Mouse (Mus musculus): ENCODE measurements at regions not wholly inside any gene's neighbourhood (a gene's known extent, or its start where the extent isn't known, plus 50 kb on each side); places are given as distances from the start of the nearest gene placed in this dataset.

DNA sequence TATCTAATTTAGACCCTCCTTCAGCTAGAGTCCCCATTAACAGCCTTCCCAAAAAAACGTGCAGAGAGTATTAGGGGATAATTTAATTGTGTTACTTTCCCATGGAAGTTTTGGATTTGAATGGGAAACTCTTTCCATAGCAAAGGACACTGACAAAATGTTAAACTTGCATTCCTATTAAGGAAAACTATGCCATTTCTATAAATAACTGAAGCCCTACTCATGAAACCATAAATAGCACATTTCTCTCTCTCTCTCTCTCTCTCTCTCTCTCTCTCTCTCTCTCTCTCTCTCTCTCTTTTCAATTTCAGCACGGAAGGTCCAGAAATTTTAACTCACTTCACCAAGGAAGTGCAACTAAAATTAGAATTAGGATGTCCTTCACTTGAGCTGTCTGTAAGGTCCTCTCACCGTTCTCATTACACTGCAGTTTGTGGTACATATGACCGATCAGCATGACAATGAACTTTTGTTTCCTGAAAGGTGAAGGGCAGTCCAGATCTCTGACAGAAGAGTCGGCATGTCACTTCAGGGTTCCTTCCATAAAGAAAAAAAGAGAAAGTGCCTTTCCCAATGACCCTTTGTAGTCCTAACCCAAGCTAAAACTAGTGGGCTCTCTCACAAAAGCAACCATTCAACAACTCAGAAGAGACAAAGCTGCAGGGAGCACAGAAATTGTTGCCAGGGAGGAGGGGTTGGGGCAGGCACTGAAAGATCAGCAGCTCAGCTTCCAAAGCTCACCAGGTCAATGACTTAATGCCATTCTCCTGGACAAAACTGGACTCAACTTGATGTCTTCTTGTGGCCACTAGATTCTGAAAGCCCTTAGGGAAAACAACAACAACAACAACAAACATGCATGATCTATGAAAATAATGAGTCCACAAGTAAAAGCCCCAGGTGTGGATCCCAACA is 696.9 kb downstream of the Diaph3 start:
- DNase-seq (ENCODE audit: low spot score): no peak

GRCm38 (mm10) chr14:86441895-86442679 is 698.9 kb downstream of the Diaph3 start:
- DNase-seq (ENCODE audit: low spot score): no peak

GRCm38 (mm10) chr14:86437383-86437782 is 703.7 kb downstream of the Diaph3 start:
- DNase-seq (ENCODE audit: low spot score): no peak

DNA sequence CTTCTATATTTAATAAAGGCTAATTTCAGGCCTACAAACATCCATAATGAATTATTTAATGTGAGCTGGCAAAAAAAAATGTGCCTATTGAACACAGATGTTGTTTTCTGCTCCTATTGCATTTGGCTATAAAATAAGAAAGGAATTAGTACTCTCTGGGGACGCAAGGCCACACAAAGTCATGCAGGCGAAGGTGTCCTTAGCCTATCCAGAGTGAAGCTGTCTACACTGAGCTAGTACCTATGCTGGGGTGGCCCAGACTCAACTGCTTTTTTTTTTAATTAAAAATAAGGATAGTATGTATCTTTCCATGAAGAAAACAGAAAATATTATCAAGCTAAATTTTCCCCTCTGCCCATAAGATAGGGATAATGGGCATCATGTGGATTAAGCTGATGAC is 705.7 kb downstream of the Diaph3 start:
- DNase-seq (ENCODE audit: low spot score): no peak

GRCm38 (mm10) chr14:86431215-86431816 is 709.7 kb downstream of the Diaph3 start:
- no peak for DNase-seq (ENCODE audit: low spot score)

DNA sequence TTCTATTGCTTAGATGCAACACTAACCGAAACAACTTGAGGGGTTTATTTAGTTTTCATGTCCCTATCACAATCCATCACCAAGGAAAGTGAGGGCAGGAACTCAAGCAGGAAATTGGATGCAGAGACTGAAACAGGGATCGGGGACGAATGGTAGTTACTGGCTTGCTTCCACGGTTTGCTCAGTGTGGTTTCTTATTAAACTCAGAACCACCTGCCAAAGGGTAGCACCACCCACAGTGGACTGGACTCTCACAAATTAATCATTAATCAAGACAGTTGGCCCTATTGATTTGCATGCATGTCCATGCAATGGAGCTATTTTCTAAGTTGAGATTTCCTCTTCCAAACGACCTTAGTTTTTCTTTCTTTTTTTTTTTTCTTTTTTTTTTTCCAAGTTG is 719.2 kb downstream of the Diaph3 start:
- no peak for DNase-seq (ENCODE audit: low spot score)

- DNase-seq (ENCODE audit: low spot score): no peak
Measured at GRCm38 (mm10) chr14:86419959-86420598, 721.0 kb downstream of the Diaph3 start.

- DNase-seq (ENCODE audit: low spot score): no peak
Measured at GRCm38 (mm10) chr14:86396876-86397275, 744.2 kb downstream of the Diaph3 start.

- DNase-seq (ENCODE audit: low spot score): no peak
Measured at GRCm38 (mm10) chr14:86395951-86396361, 745.1 kb downstream of the Diaph3 start.

DNA sequence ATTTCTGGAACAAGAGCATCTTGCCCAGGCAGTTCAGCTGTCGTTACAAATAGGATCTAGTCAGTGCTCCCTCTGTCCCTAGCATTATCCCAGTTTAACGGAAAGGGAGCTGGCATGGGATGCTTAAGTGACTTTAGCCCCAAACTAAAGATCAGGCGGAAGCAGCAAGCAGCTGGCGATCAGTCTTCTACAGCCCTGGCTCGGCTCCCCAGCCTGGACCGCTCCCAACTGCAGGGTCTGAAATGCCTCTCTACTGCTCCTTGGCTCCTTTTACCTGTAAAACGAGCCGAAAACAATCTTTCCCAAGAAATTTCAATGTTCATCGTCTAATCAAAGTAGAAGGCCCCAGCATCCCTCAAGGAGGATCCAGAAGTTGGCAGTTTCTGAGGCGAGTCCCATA is 745.5 kb downstream of the Diaph3 start:
- no peak for DNase-seq (ENCODE audit: low spot score)

DNA sequence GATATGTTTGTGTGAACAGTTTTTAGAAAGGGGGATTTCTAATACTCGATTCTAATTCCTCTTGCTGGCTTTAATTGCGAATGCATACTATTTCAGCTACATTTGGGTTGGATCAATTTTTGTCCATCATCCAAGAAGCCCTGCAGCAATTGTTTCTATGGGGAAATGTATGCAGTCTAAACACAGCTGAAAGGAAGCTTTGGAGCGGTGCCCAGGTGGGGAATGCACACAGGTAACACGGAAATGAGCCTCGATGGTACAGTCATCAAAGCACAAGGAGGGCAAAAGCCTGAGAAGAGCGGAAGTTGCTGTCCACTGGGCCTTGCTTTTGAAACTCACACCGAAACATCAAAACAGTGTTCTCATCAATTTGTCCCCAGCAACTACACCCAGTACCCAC is 746.0 kb downstream of the Diaph3 start:
- no peak for DNase-seq (ENCODE audit: low spot score)

DNA sequence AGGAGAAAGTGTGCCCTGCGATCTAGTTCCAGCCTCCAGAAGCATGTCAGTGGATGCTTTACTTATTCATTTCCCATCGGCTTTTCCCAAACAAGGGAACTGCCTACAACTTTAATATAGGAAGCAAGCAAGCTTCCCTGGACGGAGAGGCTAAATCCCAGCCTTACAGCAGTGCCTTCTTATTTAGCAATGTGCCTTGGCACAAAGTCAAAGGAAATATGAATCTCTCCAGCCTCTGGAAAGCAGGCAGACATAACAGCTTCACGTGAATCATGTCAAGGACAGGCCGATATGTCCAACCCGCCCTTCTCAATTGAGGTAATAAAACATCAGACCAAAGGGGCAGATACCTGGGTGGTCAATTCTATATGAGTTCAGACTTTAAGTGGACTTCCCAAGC is 755.9 kb downstream of the Diaph3 start:
- DNase-seq (ENCODE audit: low spot score): no peak

DNA sequence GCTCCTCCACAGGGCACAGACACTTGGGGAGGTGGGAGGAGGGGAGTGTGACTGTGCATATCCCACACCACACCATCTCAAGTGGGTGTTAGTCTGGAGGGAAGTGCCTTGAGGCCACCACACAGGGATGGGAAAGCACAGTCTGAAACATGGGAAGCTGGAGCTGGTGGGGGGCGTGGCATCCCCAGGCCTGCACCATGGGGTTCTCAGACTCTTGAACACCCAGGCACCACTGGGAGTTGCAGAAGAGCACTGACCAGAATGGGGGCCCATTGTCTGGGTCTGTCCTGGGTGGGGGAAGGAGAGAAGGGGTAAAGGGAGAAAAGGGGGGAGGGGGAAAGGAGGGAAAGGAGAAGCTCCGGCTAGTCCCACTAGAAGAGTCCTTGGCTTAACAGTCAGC is 776.0 kb downstream of the Diaph3 start:
- no peak for DNase-seq (ENCODE audit: low spot score)

DNA sequence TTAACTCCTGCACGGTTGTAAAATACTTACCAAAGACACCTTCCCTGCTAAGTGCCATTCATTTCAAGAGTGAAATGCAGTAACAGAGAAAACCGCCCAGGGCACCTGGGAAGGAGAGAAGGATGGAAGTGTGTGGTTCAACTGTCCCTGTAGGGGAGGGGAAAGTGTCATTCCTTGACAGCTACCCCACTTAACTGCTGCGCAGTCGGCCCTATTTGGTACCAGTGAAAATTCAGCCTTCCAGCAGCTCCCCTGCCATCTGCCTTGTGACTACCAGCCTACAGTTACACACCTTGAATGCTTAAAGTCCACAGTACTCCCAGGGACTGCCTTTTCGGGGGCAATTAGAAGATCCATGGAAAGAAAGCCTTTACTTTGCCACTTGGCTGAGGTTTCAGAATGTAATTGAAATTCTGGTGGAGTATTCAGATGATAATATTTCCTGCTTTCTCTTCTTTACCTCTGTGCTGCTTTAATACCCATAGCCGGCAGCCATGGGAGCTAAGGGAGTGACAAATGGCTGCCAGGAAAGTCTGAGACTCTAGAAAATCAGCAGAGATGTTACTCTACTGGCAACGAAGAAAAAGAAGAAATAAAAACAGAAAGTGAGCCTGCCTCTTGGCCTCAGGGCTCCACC is 780.5 kb downstream of the Diaph3 start:
- DNase-seq (ENCODE audit: low spot score): no peak

DNA sequence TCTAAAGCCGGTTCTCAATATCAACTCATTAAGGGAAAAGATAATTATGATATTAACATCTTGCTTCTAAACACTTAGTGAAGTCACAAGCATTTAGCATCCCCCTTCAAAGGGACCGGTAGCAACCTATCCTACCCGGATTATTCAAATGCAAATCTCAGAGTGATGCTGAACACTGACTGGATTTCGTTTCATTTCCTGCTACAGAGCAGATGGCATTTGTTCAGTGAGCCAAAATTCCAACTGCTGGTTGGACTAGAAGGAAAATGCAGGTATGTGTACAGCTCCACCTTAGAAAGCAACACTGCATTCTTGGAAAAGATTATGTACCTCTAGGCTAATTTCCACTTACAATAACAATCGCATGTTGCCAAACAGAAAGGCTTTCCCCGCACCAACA is 782.5 kb downstream of the Diaph3 start:
- DNase-seq (ENCODE audit: low spot score): no peak

- DNase-seq (ENCODE audit: low spot score): no peak
Measured at GRCm38 (mm10) chr14:86350526-86350925, 790.5 kb downstream of the Diaph3 start.

- no peak for DNase-seq (ENCODE audit: low spot score)
Measured at GRCm38 (mm10) chr14:86339007-86339406, 802.0 kb downstream of the Diaph3 start.

DNA sequence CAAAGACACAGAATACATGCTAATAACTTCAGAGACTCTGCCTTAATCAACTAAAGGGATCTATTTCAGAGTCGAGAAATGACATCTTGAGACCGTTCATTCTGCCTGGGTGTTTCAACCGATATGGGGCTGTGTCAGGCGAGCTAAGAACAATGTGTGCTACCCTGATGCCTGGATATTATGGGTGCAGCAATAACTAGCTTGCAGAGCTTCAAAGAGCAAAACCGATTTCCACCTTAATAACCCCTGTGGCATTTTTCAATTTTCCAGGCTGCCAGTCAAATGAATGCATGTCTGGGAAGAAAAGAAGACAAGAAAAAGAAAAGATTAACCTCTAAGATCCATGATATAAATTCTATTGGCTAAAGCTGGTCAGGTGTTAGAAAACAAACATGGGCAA is 804.0 kb downstream of the Diaph3 start:
- DNase-seq (ENCODE audit: low spot score): no peak

DNA sequence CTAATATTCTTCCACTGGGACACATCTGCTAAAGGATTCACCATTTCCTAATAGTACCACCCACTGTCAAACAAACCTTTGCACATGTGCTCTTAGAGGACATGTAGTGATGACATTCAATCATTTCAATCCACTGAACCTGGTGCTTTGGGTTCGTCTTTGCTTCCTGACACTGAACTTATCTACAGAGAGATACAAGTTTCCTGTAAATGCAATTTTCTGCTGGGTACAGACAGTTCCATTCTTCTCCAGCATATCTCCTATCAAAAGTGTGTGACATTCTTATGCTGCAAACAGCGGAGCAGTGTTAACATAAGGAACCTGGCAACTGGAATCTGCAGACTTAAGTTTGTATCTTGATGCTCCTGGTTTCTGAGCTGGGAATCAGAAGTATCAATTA is 805.8 kb downstream of the Diaph3 start:
- DNase-seq (ENCODE audit: low spot score): no peak

- DNase-seq (ENCODE audit: low spot score): no peak
Measured at GRCm38 (mm10) chr14:86329176-86329575, 811.9 kb downstream of the Diaph3 start.

DNA sequence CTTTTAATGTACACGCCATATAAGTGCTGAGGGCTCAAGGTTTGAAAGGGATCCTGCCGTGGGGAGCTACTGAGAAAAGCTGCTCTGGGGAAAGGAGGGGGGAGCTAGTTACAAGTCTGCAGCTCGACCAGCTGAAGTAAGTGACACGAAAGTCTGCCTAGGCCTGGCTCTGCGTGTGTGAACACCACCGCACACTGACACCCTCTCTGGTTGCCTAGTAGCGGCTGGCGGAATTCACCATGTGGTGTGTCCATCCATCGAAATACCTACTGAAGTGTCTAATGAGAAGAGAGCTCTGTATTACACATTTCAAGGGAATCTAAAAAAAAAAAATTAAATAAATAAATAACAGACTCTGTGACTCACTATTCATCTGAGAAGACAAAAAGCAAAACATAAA is 813.4 kb downstream of the Diaph3 start:
- no peak for DNase-seq (ENCODE audit: low spot score)

DNA sequence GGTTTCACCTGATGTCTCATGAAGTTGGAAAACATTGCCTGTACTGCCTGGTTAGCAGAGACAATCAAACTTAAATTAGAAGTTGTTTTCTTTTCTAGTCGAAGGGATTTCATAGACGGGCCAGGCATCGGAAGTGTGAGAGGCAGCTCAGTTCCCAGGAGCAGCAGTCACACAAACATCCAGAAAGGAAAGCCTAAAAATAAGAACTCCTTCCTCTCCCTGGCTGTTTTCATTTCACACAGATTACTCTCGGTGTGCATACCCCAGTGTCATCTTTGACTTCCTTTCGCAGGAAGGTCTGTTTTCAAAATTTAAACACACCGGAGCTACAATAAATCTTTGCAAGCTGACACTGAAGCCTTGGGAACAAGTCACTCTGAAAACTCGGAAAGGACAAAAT is 818.7 kb downstream of the Diaph3 start:
- no peak for DNase-seq (ENCODE audit: low spot score)

Data from testis, postnatal 14 days (tissue).